Mouse (Mus musculus) cortical plate, adult 2 months (tissue): ENCODE data around the gene Gata5. TPM values are rescaled to one million over a fixed set of nuclear protein-coding genes. Genes with fewer than 3 reads are reported as not detected.

Experiments used
- H3K27ac ChIP-seq: fragments of 200-500 bp; 2 replicates; pipeline ENCODE4 v1.5.1; 2012; ENCODE audit warnings: low read length, control low read depth, inconsistent platforms; ENCODE audit not compliant: insufficient read depth
- H3K4me1 ChIP-seq: fragments of 200-500 bp; 2 replicates; pipeline ENCODE4 v1.6.1; 2011; ENCODE audit warnings: low read length; ENCODE audit not compliant: control insufficient read depth, insufficient read depth
- H3K4me3 ChIP-seq: fragments of 200-500 bp; 2 replicates; pipeline ENCODE4 v1.5.1; 2011; ENCODE audit warnings: mild to moderate bottlenecking, low read length, control low read depth; ENCODE audit not compliant: insufficient read depth
- CTCF ChIP-seq: fragments of 200-500 bp; IDR thresholded peaks from 2 replicates; pipeline ENCODE4 v1.5.1; 2011; ENCODE audit warnings: mild to moderate bottlenecking, control low read depth, low read length; ENCODE audit not compliant: insufficient read depth; ENCODE audit errors: extremely low read depth
- POLR2A ChIP-seq: fragments of 200-500 bp; IDR thresholded peaks from 2 replicates; pipeline ENCODE4 v1.6.1; 2011; ENCODE audit warnings: mild to moderate bottlenecking, low read length, control low read depth; ENCODE audit not compliant: insufficient read depth; ENCODE audit errors: extremely low read depth
- polyA plus RNA-seq: library from polyadenylated mRNA; depleted of rRNA; stranded (reverse); fragments of >200 nt; gene quantifications from 2 replicates; pipeline ENCODE4 v1.2.3, GENCODE M21; 2012

Gata5 gene
- polyA plus RNA-seq, 1 experiment = not detected

DNA sequence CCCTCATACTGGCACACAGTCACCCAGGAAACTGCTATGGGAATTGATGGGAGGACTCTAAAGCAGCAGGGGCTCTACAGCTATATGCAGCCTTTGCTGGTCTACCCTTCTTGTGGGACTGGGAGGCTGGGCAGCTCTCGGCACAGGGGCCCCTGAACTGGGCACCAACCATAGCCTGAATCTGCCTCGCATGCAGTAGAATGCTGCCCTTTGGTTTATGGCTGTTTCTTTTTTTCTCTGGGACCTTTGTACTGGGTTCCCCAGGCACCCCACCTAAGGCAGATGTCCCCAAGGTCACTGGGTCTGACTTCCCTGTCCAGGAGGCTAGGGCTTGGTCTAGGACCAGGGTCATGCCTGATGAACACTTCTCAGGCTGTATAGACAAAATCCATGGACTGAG lies 20.2 kb downstream of the Gata5 start:
- TF ChIP-seq POLR2A = no peak
- TF ChIP-seq CTCF = no peak
- no peak overlapping the region for H3K27ac ChIP-seq

DNA sequence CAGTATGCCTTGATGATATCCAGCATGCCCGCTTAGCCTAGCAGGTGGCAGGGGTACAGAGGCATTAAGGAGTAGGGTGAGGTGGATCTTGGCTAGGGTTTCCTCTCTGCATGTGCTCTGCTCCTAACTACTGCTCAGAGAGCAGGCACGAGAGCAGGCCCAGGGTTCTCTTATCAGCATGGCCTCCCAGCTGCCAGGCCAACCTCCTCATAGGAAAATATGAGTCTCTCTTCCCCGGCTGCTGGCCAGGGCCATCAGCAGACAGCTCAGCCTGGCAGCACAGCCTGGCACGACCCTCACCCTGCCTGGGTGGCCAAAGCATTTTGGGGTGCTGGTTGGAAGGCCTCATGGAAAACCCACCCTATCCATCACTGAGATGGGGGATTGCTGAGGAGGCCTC lies 23.4 kb downstream of the Gata5 start:
- no peak overlapping the region for H3K4me3 ChIP-seq
- no peak overlapping the region for H3K27ac ChIP-seq
- no peaks in the 10 kb centered on the region for H3K4me1 ChIP-seq
- TF ChIP-seq CTCF (no peak), POLR2A (no peak)

More for the DNA sequence above, 20.2 kb downstream of the Gata5 start:
- Histone ChIP-seq H3K4me1 (no peaks in the 10 kb centered on the region), H3K4me3 (no peak overlapping the region)

DNA sequence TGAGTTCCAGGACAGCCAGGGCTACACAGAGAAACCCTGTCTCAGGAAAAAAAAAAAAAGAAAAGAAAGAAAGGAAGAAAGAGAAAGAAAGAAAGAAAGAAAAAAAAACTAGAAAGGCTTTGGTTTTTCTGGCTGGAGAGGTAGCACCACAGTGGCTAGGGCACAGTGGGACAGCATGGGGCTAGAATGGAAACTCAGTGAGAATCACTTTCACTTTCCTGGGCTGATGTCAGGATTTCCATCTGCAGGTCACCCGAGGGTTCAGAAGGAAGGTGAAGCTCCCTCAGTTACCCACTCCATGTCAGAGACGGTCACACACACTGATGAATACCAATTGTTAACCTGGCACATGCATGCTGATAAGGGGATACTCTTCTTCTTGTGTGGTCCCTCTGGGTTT lies 26.8 kb downstream of the Gata5 start:
- Histone ChIP-seq H3K4me1 (no peaks in the 10 kb centered on the region), H3K4me3 (no peak overlapping the region), H3K27ac (no peak overlapping the region)
- TF ChIP-seq POLR2A (no peak), CTCF (no peak)

DNA sequence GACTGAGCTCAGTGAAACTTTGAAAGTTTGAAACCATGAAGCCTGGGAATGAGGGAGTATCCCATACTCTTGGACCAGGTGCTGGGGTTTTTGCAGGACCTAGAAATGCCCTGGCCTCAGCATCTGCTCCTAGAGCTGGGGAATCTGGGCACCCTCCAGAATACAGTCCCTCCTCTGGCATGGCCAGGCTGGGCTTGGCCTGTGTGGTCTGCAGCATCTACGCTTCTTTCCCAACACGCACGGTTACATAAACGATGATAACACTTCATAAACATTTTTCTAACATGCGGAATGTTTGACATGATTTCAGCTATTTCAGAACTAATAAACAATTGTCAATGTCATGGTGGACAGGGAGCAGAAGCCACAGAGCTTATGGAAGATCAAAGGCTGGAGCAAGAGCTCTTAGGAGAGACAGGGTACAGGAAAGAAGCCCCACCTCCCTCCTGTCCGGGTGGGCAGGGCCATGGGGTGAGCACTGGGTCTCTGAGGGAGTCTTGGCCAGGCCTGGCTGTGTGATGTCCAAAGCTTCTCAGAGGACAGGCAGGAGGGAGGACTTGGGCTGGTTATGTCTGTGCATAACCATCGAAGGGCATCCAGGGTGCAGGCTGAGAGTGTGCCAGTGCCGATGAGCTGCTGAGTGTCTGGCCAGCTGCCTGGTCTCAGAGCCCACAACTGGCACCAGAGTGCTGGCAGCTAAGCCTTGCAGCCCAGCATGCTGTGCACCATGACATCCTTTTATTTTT lies 27.9 kb downstream of the Gata5 start:
- no peak for TF ChIP-seq POLR2A
- no peak for TF ChIP-seq CTCF
- no peaks in the 10 kb centered on the region for H3K4me1 ChIP-seq

DNA sequence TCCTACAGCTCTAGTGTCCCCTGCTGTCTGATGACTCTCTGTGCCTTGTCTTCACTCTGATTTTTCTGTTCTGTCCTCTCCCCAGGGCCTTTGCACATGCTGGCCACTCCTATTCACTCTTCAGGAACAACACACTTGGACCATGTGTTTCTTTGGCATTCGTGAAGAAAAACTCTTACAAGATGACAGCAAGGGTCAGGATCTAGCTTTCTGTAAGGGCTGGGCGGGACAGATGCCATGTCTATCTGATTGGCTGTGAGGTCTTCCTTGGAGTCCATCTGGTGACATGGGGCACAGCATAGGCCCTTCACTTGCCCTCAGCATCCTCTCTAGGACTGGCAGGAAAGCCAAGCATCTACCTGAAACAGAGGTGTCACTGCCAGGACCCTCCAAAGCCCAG lies 28.5 kb downstream of the Gata5 start:
- no peak overlapping the region for H3K27ac ChIP-seq
- H3K4me3 ChIP-seq = no peak overlapping the region
- TF ChIP-seq CTCF (no peak), POLR2A (no peak)
- no peaks in the 10 kb centered on the region for H3K4me1 ChIP-seq

More for the DNA sequence above, 27.9 kb downstream of the Gata5 start:
- Histone ChIP-seq H3K4me3 (no peak overlapping the region), H3K27ac (no peak overlapping the region)

DNA sequence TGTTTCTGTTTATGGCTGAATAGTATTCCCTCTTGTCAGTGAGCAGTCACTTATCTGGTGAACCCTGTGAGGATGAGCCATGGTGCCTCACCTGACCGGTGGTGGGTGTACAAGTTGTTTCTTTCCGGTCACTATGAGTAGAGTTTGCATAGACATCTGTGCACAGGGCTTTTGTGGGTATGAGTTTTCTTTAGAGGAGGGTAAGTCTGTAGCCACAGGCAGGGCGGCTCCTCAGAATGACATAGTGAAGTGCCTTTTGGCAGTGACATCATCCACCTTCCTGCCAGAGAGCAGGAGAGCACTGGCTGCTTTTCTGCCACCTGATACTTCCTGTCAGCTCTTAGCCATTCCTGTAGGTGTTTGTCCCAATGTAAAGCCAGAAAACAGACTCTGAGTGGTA lies 29.0 kb downstream of the Gata5 start:
- no peak for TF ChIP-seq CTCF
- TF ChIP-seq POLR2A = no peak

DNA sequence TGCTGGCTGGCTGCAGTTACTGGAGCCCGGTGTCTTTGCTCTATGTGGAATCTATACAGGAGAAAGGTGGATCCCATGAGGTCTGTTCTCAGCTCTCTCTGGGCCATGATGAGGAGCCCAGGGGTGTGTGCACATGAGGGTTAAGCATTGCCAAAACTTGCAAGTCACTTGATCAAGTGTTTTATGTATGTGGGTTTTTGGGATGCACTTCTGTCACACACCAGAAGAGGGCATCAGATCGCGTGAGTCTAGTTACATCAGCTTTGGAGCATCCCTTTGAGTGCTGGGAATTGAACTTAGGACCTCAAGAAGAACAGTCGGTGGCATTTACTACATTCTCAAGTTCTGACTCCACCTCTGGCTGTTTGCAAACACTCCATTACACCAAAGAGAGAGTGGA lies 29.9 kb downstream of the Gata5 start:
- TF ChIP-seq CTCF (no peak), POLR2A (no peak)
- Histone ChIP-seq H3K4me1 (no peaks in the 10 kb centered on the region), H3K4me3 (no peak overlapping the region), H3K27ac (no peak overlapping the region)

More for the DNA sequence above, 29.0 kb downstream of the Gata5 start:
- Histone ChIP-seq H3K4me1 (no peaks in the 10 kb centered on the region), H3K27ac (no peak overlapping the region), H3K4me3 (no peak overlapping the region)

DNA sequence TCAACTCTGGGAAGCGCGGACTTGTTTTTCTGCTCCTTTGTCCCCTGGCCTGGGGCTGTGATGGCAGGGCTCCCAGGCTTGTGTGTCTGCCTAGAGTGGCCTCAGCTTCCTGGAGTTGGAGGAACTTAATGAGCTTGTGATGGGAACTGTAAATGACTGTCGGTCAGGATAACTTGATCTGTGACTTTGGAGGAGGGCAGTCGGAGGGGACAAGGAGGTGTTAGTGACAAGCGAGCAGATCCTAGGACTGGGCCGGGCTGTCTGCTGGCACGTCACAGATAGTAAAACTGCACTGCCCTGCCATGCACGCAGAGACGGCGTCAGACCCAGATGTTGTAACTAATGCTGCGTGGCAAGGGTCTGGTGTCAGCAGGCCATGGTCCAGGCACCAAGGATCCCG lies 31.0 kb downstream of the Gata5 start:
- Histone ChIP-seq H3K27ac (no peak overlapping the region), H3K4me1 (no peaks in the 10 kb centered on the region), H3K4me3 (no peak overlapping the region)
- TF ChIP-seq POLR2A (no peak), CTCF (no peak)

DNA sequence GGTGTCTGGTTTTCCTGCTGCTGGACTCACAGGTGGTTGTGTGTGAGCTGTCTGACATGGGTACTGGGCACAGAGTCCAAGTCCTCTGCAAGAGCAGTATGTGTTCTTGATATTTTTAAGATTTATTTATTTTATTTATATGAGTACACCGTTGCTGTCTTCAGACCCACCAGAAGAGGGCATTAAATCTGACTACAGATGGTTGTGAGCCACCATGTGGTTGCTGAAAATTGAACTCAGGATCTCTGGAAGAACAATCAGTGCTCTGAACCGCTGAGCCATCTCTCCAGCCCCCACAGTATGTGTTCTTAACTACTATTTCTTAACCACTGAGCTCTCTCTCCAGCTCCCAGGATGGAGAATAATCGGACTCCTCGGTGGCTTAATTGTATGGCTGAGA lies 32.3 kb downstream of the Gata5 start:
- no peak for TF ChIP-seq POLR2A
- no peak for TF ChIP-seq CTCF
- H3K27ac ChIP-seq = no peak overlapping the region
- no peaks in the 10 kb centered on the region for H3K4me1 ChIP-seq
- no peak overlapping the region for H3K4me3 ChIP-seq

DNA sequence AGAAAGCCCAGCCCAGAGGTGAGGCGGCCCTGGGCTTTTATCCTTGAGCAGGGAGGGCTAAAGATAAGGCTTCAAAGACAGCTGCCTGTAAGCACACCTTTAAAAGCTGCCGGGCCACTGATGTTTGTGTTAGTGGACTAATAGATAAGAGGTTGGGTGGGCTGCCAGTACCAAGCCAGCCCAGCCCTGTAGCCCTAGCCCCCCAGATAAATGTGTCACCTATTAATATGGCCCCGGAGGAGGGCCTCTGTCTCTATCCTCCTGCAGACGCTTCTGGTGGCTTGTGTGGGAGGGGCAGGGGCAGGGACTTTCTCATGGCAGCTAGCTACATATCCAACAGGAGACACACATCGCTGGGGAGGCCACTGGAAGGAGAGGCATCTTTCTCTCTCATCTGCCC lies 33.7 kb downstream of the Gata5 start:
- Histone ChIP-seq H3K4me1 (no peaks in the 10 kb centered on the region), H3K4me3 (no peak overlapping the region), H3K27ac (no peak overlapping the region)
- no peak for TF ChIP-seq CTCF
- no peak for TF ChIP-seq POLR2A
